Mouse (Mus musculus) left cerebral cortex, postnatal 25 days (tissue): ENCODE measurements around the gene Olfr640. TPM values are rescaled to one million over a fixed set of nuclear protein-coding genes. Genes with fewer than 3 reads are reported as not detected.

Source experiments
- DNase-seq, 2 experiments: peaks; one replicate each; pipeline ENCODE4 v3.0.0; 2022; ENCODE audit warnings: low spot score in 2 of 2, mixed read lengths in 1 of 2
- intact Hi-C: fragments of 180-260 bp; cut with DNase I; formaldehyde crosslinking; loops from one replicate; pipeline ENCODE4 v1.15.1; 2025
- total RNA-seq, 2 experiments: library from RNA; stranded (reverse); gene quantifications; 2 replicates each; pipeline ENCODE4 v1.2.3; 2021

Olfr640 gene
- not detected for total RNA-seq

DNA sequence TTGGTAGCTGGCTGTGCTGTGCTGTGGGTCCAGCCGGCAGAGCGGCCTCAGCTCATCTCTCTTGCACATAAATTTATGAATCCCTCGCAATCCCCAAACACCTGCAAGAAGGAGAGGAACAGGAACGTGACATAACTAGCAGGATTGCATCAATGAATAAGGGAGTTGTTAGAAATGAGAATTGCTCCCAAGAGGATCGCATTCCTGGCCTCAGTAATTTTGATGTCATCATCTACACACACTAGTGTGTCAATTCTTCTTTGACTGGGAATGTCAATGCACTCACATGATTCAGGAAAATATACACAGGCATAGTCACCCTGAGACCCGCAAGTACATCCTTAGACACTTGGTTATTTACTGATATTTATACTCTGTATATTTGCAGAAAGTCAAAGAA, at the start of gene Olfr640:
TSS of gene Olfr640 (minus strand) at position 101 of the 400 bp plus-strand sequence.
- DNase-seq, result no peak
- intact Hi-C loops, result no loop called here

- no peak for DNase-seq
- intact Hi-C loops, result no loop called here
These were observed 46.4 kb upstream of the Olfr640 start, which contains the start of gene Olfr644 for GRCm38 (mm10) chr7:104071769-104072168. TSS of gene Olfr644 (minus strand) at chr7:104071869.

- intact Hi-C loops, result no loop called here
These were observed 36.0 kb upstream of the Olfr640 start, which contains the start of gene 4930516K23Rik for GRCm38 (mm10) chr7:104061345-104061744. TSS of gene 4930516K23Rik (minus strand) at chr7:104061445.

GRCm38 (mm10) chr7:104059215-104059614, 33.8 kb upstream of the Olfr640 start:
- intact Hi-C loops, result no loop called here
- no peak for DNase-seq

More at GRCm38 (mm10) chr7:104061345-104061744, 36.0 kb upstream of the Olfr640 start, which contains the start of gene 4930516K23Rik:
- no peak for DNase-seq

DNA sequence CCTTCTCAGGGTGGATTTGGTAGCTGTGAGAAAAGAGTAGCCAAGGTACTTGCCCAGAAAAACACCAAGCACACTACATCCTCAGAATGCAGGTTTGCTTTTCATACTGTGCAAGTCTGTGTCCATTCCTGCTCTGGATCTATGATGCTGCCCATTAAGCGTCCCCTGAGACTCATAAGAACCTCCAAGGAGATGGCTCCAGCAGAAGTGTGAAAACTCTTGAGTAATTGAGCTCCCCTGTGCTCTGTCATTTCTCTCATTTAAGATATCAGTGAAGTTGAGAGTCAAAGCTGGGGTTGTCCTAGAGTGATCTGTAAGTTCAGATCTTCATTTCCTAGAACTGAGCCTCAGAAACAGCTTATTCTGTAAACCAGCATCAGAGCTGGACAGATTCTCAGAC, 27.2 kb upstream of the Olfr640 start, which contains the start of gene Olfr642:
TSS of gene Olfr642 (minus strand) at position 101 of the 400 bp plus-strand sequence.
- intact Hi-C loops, result no loop called here

DNA sequence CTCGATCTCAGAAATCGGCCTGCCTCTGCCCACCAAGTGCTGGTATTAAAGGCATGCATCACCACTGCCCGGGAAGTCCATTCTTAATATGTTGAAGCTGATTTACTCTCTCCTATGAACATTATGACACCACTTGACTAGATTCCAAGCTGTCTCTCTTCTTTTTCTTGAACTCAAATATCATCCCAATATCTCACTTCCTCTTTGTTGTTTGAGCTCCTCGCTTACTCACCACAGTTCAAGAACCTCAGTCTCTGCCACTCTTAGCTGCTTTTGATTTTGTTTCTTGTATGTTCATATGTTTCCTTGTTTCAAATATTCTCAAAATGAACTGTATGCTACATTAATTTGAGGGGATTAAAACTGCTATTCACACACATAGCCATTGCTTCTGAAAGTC, 25.4 kb upstream of the Olfr640 start:
- no peak for DNase-seq
- intact Hi-C loops, result no loop called here

More for the DNA sequence above, 27.2 kb upstream of the Olfr640 start, which contains the start of gene Olfr642:
- DNase-seq, result no peak

DNA sequence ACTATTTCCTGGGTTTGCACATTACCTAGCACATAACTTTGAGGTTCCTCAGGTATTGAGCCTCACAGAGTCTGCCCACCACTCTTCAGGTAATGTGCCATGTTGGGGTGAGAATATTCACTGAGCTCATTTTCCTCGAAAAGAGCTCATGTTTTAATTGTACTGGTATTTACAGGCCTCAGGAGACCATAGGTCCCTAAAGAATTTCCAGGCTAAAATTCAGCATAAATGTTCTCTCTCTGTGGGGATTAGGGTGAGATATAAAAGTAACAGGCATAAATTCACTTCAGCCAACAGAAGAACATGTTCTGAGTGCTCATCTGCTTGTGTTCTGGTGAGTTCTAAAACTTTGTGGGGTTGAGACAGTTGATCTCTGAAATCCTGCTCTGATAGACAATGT, 9.8 kb upstream of the Olfr640 start, which contains the start of gene Olfr641:
TSS of gene Olfr641 (plus strand) at position 301 of the 400 bp plus-strand sequence.
- intact Hi-C loops, result no loop called here
- DNase-seq, result no peak

GRCm38 (mm10) chr7:104026978-104027377, 1.6 kb upstream of the Olfr640 start:
- intact Hi-C loops, result no loop called here
- no peak for DNase-seq

- no peak for DNase-seq
- intact Hi-C loops, result no loop called here
These were observed 3.7 kb downstream of the Olfr640 start for GRCm38 (mm10) chr7:104021651-104022050.

GRCm38 (mm10) chr7:104018953-104019352, 6.4 kb downstream of the Olfr640 start:
- DNase-seq, result no peak
- intact Hi-C loops, result no loop called here

GRCm38 (mm10) chr7:104017203-104017602, 8.2 kb downstream of the Olfr640 start, which contains the start of gene Olfr639:
TSS of gene Olfr639 (minus strand) at chr7:104017303.
- intact Hi-C loops, result no loop called here
- DNase-seq, result no peak

DNA sequence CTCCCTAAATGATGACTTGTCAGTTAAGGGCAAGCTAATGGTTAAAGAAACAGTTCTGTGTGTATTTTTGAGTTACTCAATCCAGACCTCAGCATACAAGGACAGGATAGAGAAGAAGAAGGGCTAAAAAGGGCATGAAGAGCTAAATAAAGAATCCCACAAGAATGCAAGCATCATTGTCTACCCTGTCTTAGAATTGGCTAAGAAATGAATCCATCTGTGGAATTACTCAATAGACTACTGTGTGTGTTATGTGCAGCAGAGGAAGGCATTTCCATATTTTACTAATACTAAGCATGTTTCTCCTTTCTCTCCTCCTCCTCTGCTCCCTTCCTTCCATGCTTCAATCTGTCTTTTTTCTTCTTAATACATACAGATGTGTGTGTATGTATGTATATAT, 26.2 kb downstream of the Olfr640 start:
- intact Hi-C loops, result no loop called here
- DNase-seq, result no peak

- DNase-seq, result no peak
- intact Hi-C loops, result no loop called here
These were observed 26.9 kb downstream of the Olfr640 start, which contains the start of gene Olfr638 for GRCm38 (mm10) chr7:103998446-103998845. TSS of gene Olfr638 (plus strand) at chr7:103998746.

- intact Hi-C loops, result no loop called here
- no peak for DNase-seq
These were observed 53.6 kb downstream of the Olfr640 start for GRCm38 (mm10) chr7:103971782-103972181.

GRCm38 (mm10) chr7:103970852-103971251, 54.5 kb downstream of the Olfr640 start, which contains the start of gene Olfr635:
TSS of gene Olfr635 (plus strand) at chr7:103971152.
- intact Hi-C loops, result no loop called here

More at GRCm38 (mm10) chr7:103970852-103971251, 54.5 kb downstream of the Olfr640 start, which contains the start of gene Olfr635:
- DNase-seq, result no peak

Other genes with a start within 250 kb of the Olfr640 start
- gene Olfr68, start 245.9 kb downstream of the Olfr640 start, total RNA-seq, result not detected
- gene Olfr67, start 233.8 kb downstream of the Olfr640 start, total RNA-seq, result not detected
- gene Hbb-bt, start 211.6 kb downstream of the Olfr640 start, total RNA-seq, result 10 to 100 TPM; 78.9 to 84.4 TPM
- 100 to 1,000 TPM; 511 to 567 TPM for gene Hbb-bs, start 197.5 kb downstream of the Olfr640 start, total RNA-seq
- gene Hbb-bh2, start 185.1 kb downstream of the Olfr640 start, total RNA-seq, result not detected
- not detected for gene Hbb-bh1, start 182.4 kb downstream of the Olfr640 start, total RNA-seq
- not detected for gene Hbb-y, start 172.4 kb downstream of the Olfr640 start, total RNA-seq
- gene Olfr66, start 139.3 kb downstream of the Olfr640 start, total RNA-seq, result not detected
- gene Olfr64, start 131.1 kb downstream of the Olfr640 start, total RNA-seq, result not detected
- gene Olfr65, start 122.1 kb downstream of the Olfr640 start, total RNA-seq, result not detected
- not detected for gene Olfr631, start 96.7 kb downstream of the Olfr640 start, total RNA-seq
- not detected for gene Olfr632, start 91.2 kb downstream of the Olfr640 start, total RNA-seq
- gene Olfr633, start 81.1 kb downstream of the Olfr640 start, total RNA-seq, result not detected
- gene Olfr635, start 54.4 kb downstream of the Olfr640 start, total RNA-seq, result under 1 TPM; 0.05 to 0.07 TPM
- gene Olfr638, start 26.8 kb downstream of the Olfr640 start, total RNA-seq, result not detected
- under 1 TPM; 0.07 to 0.16 TPM for gene Olfr639, start 8.3 kb downstream of the Olfr640 start, total RNA-seq
- not detected for gene Olfr641, start 9.9 kb upstream of the Olfr640 start, total RNA-seq
- not detected for gene Olfr642, start 27.1 kb upstream of the Olfr640 start, total RNA-seq
- not detected for gene 4930516K23Rik, start 35.9 kb upstream of the Olfr640 start, total RNA-seq
- gene Olfr644, start 46.3 kb upstream of the Olfr640 start, total RNA-seq, result not detected
- not detected for gene Olfr645, start 59.9 kb upstream of the Olfr640 start, total RNA-seq
- under 1 TPM in 1 of 2 experiments, not detected in 1; 0.14 TPM for gene Olfr646, start 79.3 kb upstream of the Olfr640 start, total RNA-seq
- not detected for gene Ubqln5, start 104.3 kb upstream of the Olfr640 start, total RNA-seq
- not detected for gene Olfr643, start 111.8 kb upstream of the Olfr640 start, total RNA-seq
- gene Ubqln3, start 117.7 kb upstream of the Olfr640 start, total RNA-seq, result not detected
- not detected for gene Ubqlnl, start 125.0 kb upstream of the Olfr640 start, total RNA-seq
- gene Olfm5, start 139.3 kb upstream of the Olfr640 start, total RNA-seq, result not detected
- gene Olfr648, start 157.8 kb upstream of the Olfr640 start, total RNA-seq, result under 1 TPM; 0.41 to 0.55 TPM
- not detected for gene Olfr649, start 170.4 kb upstream of the Olfr640 start, total RNA-seq
- gene Trim6, start 193.2 kb upstream of the Olfr640 start, total RNA-seq, result under 1 TPM; 0.34 to 0.55 TPM
- 1 to 10 TPM; 1.4 to 1.5 TPM for gene Trim34a, start 218.9 kb upstream of the Olfr640 start, total RNA-seq